Mouse (Mus musculus): ENCODE results near the gene Olfr105-ps.

The Olfr105-ps gene

GRCm38 (mm10) chr17:37378733-37379132 lies at the start of gene Olfr105-ps:
Olfr105-ps (plus strand) TSS chr17:37379033.
- DNase-seq (ENCODE audit: inconsistent age in 2 of 2, low spot score in 1 of 2): no peak

DNA sequence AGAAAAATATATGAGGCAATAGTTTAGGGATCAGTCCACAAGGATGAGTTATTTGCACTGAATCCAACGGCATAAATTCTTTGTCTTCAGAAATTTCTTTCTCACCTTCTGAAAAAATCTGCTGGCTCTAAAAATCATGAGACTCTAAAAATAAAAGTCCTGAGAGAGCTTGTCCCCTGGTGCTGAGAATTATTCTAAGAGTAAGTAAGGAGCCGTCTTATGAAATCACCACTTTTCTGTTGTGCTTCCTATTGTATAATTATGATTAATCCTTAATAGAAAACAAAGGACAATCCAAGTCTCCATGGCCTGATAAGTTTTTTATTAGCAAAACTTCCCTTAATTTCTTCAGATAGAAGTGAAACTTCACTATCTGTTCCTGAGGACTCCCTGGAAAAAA lies 39.2 kb upstream of the Olfr105-ps start, which contains the start of gene Olfr103:
Gene Olfr103, minus strand, starts transcription at position 101 of the 400 bp plus-strand sequence.
- no peak for DNase-seq (ENCODE audit: inconsistent age in 2 of 2, low spot score in 1 of 2)

DNA sequence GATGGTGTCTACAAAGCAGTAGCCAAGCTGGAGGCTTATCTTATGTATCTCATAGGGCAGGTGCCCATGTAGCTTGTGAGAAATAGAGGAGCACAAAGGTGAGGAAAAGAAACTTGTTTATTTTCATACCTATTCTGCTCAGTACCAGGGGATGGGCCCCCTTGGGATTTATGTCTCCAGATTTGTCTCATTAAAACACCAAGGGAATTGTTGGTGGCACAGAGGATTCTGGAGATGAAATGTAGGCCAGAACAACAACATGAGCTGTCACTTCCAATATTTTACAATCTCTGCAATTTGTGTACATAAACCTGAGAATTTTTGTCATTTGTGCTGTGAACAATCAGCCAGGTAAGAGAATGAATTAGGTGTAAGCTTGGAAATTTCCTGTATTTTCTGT lies 19.6 kb upstream of the Olfr105-ps start, which contains the start of gene Olfr104-ps:
Gene Olfr104-ps, plus strand, starts transcription at position 301 of the 400 bp plus-strand sequence.
- DNase-seq (ENCODE audit: inconsistent age in 2 of 2, low spot score in 1 of 2): no peak

DNA sequence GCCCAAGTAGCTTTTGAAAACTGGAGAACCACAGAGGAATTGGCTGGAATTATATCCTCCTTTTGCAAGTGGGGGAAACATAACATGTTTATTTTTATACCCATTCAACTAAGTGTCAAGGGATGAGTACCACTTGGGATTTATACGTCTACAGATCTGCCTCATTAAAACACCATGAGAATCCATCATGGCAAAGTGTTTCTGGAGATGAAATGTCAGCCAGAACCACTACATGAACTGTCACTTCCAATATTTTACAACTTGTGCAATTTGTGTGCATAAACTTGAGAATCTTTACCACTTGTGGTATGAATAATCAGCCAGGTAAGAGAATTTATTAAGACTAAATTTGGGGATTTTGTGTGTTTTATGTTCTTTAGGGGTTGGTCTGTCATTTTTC lies 11.3 kb downstream of the Olfr105-ps start, which contains the start of gene Olfr106-ps:
Gene Olfr106-ps, plus strand, starts transcription at position 301 of the 400 bp plus-strand sequence.
- DNase-seq (ENCODE audit: inconsistent age in 2 of 2, low spot score in 1 of 2): no peak

DNA sequence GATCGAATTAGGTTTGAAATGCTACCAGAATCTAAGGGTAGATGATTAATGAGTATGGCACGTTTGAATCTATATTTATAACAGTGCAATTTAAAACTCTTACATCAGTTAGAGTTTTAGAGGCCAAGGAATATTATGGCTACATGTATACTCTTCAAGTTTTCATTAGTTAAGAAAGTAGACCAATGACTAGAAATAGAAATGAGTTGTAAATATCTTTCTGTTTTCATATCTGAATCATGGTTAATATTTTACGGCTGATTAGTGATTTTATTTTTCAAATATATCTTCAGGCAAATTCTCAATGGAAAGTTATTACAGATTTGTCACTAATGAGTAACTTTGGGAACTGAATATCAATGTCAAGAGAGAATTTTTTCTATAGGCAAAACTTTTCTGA lies 20.1 kb downstream of the Olfr105-ps start, which contains the start of gene Olfr107:
Gene Olfr107, plus strand, starts transcription at position 301 of the 400 bp plus-strand sequence.
- no peak for DNase-seq (ENCODE audit: inconsistent age in 2 of 2, low spot score in 1 of 2)

- no peak for DNase-seq (ENCODE audit: inconsistent age in 2 of 2, low spot score in 1 of 2)
Measured at GRCm38 (mm10) chr17:37413380-37413779, 34.5 kb downstream of the Olfr105-ps start.
